Mouse (Mus musculus) forebrain, postnatal 0 days (tissue): Measurements from ENCODE around the gene Adamts17. TPM values are rescaled to one million over a fixed set of nuclear protein-coding genes. Genes with fewer than 3 reads are reported as not detected.

Experiments used
- ATAC-seq: fragments of 200-750 bp; cut with Nextera tagmentation; 2 replicates; pipeline ENCODE4 v1.8.0; 2017; ENCODE audit warnings: mild to moderate bottlenecking, moderate library complexity
- DNase-seq: peaks from one replicate; pipeline ENCODE4 v3.0.0-alpha.2; 2015
- H3K27ac ChIP-seq: fragments of 300-500 bp; sonication (generic); 2 replicates; pipeline ENCODE4 v1.5.1; 2014; ENCODE audit warnings: low read depth, mild to moderate bottlenecking, antibody characterized with exemption, low read length, moderate library complexity, mixed read lengths
- H3K27me3 ChIP-seq: fragments of 300-500 bp; sonication (generic); 2 replicates; pipeline ENCODE4 v1.6.1; 2014; ENCODE audit warnings: mild to moderate bottlenecking, low read length, mixed read lengths; ENCODE audit not compliant: insufficient read depth
- H3K36me3 ChIP-seq: fragments of 300-500 bp; sonication (generic); 2 replicates; pipeline ENCODE4 v1.6.1; 2014; ENCODE audit warnings: mild to moderate bottlenecking, moderate library complexity; ENCODE audit not compliant: insufficient read depth
- H3K4me1 ChIP-seq: fragments of 300-500 bp; sonication (generic); 2 replicates; pipeline ENCODE4 v1.6.1; 2014; ENCODE audit warnings: antibody characterized with exemption; ENCODE audit not compliant: insufficient read depth
- H3K4me2 ChIP-seq: fragments of 300-500 bp; sonication (generic); 2 replicates; pipeline ENCODE4 v1.6.1; 2014; ENCODE audit warnings: low read depth, mild to moderate bottlenecking, moderate library complexity
- H3K4me3 ChIP-seq: fragments of 300-500 bp; sonication (generic); 2 replicates; pipeline ENCODE4 v1.5.1; 2014; ENCODE audit warnings: low read depth, low read length, mixed read lengths
- H3K9ac ChIP-seq: fragments of 300-500 bp; sonication (generic); 2 replicates; pipeline ENCODE4 v1.6.1; 2014; ENCODE audit warnings: mild to moderate bottlenecking
- H3K9me3 ChIP-seq: fragments of 300-500 bp; sonication (generic); 2 replicates; pipeline ENCODE4 v1.6.1; 2016; ENCODE audit warnings: low read length
- CTCF ChIP-seq: sonication (generic); IDR thresholded peaks from 2 replicates; pipeline ENCODE4 v1.5.1; 2016; ENCODE audit warnings: antibody characterized with exemption, control low read depth, low read depth
- WGBS: fragments of 180-500 bp; shearing (Covaris S2); extraction: QIAGEN DNeasy Blood & Tissue Kit; methylation state at CpG from one replicate; pipeline ENCODE4 v1.1.7; 2014; 5-methylcytosine and 5-hydroxymethylcytosine counted together
- polyA plus RNA-seq: library from polyadenylated mRNA; unstranded; fragments of >200 nt; fragmentation: Nextera tagmentation; extraction: Ambion mirVana; gene quantifications from 2 replicates; pipeline ENCODE4 v1.2.1, GENCODE M21; 2015
- total RNA-seq: library from RNA; depleted of rRNA; stranded (reverse); fragments of >200 nt; gene quantifications from 2 replicates; pipeline ENCODE4 v1.2.3, GENCODE M21; 2014

The Adamts17 gene
- total and polyA plus RNA-seq, 2 experiments from 2014 or later: 4.1 to 12.6 TPM

DNA sequence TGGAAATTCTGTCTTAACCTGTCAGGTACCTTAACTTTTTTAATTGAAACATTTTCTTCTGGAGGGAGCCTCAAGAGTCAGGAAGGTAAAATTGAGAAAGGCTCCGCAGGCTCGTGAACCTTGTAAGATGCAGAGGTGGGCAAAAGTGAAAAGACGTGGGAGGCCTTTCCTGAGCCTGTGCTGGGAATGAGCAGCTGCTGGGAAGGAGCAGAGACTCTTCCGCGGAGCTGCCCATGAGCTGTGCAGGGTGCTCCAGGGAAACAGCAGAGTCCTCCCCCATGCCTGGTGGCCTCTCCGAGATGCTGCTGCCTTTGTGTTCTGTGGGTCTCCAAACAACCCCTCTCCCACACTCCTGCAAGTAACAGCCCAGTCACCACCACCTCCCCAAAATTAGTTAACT is 142.1 kb downstream of the Adamts17 start:
- Histone ChIP-seq H3K4me1 (no peaks in the 10 kb centered on the region), H3K27me3 (no peaks in the 10 kb centered on the region), H3K4me2 (no peak overlapping the region), H3K27ac (no peak overlapping the region), H3K4me3 (no peak overlapping the region), H3K9ac (no peak overlapping the region), H3K9me3 (no peaks in the 10 kb centered on the region), H3K36me3 (no peaks in the 10 kb centered on the region)
- WGBS: 87% methylated on average over 6 of the region's 6 CpGs
- ATAC-seq (no peak), DNase-seq (no peak)
- no peak for TF ChIP-seq CTCF

DNA sequence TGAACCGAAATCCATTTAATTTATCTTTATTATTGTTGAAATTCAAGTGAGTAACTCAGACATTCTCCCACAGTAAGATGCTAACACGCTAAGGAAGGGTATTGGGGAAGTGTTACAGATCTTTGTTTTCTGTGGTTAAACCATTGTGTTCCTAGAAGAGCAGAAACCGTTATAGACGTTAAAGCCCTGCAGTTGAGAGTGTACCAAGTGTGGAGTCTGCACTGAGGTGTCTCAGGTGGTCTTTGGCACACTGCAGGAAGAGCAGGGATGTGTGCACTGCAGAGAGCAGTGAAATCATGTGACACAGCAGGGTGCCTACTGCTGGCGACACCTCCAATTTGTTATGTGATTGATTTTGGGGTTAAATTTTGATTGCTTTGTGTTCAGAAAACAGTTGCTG is 142.5 kb downstream of the Adamts17 start:
- Histone ChIP-seq H3K36me3 (no peaks in the 10 kb centered on the region), H3K9me3 (no peaks in the 10 kb centered on the region), H3K27ac (no peak overlapping the region), H3K27me3 (no peaks in the 10 kb centered on the region), H3K4me3 (no peak overlapping the region), H3K4me2 (no peak overlapping the region), H3K9ac (no peak overlapping the region), H3K4me1 (no peaks in the 10 kb centered on the region)
- 72% methylated on average over 5 of the region's 5 CpGs for WGBS
- no peak for TF ChIP-seq CTCF
- no peak for DNase-seq
- no peak for ATAC-seq

DNA sequence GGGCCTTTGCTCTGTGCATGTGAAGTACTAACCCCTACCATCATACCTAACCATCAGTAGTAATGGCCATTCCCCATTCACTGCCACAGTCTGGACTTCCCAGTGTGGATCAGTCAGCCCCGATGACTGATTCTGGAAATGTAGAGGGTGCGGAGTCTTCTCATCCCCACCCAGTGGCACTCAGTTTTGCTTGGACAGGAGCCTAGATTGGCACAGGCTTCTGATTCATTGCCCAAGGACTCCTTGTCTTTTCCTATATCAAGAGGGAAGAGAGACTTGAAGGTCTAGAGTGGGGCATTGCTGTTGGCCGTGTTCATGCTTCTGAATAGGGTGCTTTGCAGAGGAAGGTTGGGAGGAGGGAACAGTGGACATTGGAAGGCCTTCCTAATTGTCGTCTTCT is 148.1 kb downstream of the Adamts17 start:
- no peak overlapping the region for H3K27ac ChIP-seq
- WGBS: 86% methylated on average over 4 of the region's 4 CpGs
- no peak overlapping the region for H3K4me2 ChIP-seq
- H3K9me3 ChIP-seq: no peaks in the 10 kb centered on the region
- H3K36me3 ChIP-seq: no peaks in the 10 kb centered on the region
- no peak overlapping the region for H3K4me3 ChIP-seq
- no peak for TF ChIP-seq CTCF
- no peak overlapping the region for H3K9ac ChIP-seq
- ATAC-seq (no peak), DNase-seq (no peak)
- no peaks in the 10 kb centered on the region for H3K27me3 ChIP-seq
- H3K4me1 ChIP-seq: no peaks in the 10 kb centered on the region

DNA sequence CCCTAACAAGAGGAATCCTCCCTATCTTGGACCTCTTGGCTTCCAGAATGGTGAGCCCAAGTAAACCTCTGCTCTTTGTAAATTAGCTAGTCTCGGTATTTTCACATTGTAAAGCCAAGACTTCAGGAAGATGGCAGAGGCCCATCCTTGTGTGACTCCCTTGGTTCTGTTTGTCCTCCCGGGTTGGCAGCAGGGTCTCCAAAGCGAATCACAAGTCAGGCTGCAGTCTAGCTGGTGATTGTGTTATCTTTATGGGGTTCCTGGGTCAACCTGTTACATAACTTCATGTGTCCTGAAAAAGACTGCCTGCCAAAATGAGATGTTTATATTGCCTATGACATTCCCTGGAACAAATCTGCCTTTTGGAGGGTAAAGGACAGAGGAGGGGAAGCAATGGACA is 148.9 kb downstream of the Adamts17 start:
- Histone ChIP-seq H3K4me3 (no peak overlapping the region), H3K4me2 (no peak overlapping the region), H3K9me3 (no peaks in the 10 kb centered on the region), H3K27ac (no peak overlapping the region), H3K36me3 (no peaks in the 10 kb centered on the region), H3K27me3 (no peaks in the 10 kb centered on the region), H3K9ac (no peak overlapping the region), H3K4me1 (no peaks in the 10 kb centered on the region)
- DNase-seq: no peak
- WGBS: 88% methylated on average over 3 of the region's 3 CpGs
- TF ChIP-seq CTCF: no peak
- no peak for ATAC-seq

DNA sequence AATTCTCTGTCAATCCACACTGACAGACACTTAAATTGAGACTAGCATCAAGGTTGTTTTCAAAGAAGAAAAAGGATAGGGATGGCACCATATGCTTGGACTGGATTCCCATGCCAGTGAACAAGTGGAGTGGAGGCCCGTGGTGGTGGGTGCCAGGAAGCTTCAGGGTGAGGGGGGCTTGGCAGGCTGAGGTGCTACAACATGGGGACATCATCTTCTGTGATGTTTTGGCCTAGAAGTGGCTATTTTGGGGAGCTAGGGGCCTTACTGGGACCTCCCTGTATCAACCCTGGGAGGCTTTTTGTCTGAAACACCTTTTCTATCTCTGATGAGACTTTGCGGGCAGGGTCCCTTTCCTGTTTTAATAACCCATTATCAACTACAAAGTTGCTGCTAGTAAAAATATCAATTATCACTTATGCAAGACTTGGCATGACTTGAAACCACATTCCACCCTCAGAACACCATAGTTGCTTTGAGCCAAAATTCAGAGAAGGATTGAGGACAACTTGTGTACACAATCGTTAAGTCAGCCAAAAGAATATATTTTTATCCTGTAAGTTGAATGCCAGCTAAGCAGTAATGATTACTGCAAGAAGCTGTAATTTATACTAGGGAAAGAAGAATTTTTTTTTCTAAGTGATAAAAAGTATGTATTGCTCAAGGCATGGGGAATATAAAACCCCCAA is 150.0 kb downstream of the Adamts17 start:
- 62% methylated on average over 3 of the region's 3 CpGs for WGBS
- ATAC-seq: peak; percentile 86
- TF ChIP-seq CTCF: no peak
- H3K4me3 ChIP-seq: no peak overlapping the region
- no peaks in the 10 kb centered on the region for H3K4me1 ChIP-seq
- no peak overlapping the region for H3K4me2 ChIP-seq
- H3K36me3 ChIP-seq: no peaks in the 10 kb centered on the region
- no peaks in the 10 kb centered on the region for H3K27me3 ChIP-seq
- H3K9ac ChIP-seq: no peak overlapping the region
- no peaks in the 10 kb centered on the region for H3K9me3 ChIP-seq
- H3K27ac ChIP-seq: no peak overlapping the region
- DNase-seq: peak; percentile 51

DNA sequence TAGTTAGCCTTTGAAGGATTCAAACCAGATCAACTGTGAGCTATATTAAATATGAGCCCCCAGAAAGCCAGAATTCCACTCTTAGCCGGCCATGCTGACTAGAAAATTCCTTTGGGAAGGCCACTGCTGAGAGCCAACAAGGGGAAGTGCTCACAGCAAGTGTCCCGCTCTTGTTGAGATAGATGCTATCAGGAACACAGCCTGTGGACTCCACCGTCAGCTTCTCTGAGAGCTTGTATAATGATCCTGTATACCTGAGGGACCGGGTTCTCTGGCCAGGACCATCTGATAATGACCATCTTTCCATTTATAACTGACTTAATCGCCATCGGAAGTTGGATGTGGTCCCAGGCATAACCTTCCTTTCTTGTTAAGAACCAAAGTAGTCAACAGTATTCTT is 159.3 kb downstream of the Adamts17 start:
- no peak for TF ChIP-seq CTCF
- whole genome bisulfite sequencing: 86% methylated on average over 6 of the region's 6 CpGs
- DNase-seq: no peak

DNA sequence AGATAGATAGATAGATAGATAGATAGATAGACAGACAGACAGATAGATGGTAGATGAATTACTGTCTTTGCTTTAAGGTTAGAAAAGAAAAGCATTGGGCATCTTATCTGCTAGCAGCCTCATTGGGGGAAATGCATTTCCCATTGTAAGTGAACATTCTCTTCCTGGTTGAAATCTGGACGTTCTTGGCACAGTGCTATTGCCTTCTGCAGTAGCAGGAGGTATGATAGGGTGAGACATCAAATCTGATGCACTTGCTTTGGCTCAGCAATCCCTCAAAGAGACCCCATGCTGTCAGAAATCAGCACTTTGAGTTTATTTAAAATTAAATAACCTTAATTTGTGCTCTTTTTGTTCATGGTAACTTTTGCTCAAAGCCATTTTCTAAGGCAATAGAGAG is 164.1 kb downstream of the Adamts17 start:
- Histone ChIP-seq H3K36me3 (no peaks in the 10 kb centered on the region), H3K27ac (no peak overlapping the region), H3K4me1 (no peaks in the 10 kb centered on the region), H3K4me2 (no peak overlapping the region), H3K9me3 (peaks cover 6% of the 10 kb centered on the region; the same call in 1 of the 2 replicates), H3K9ac (no peak overlapping the region), H3K27me3 (no peaks in the 10 kb centered on the region), H3K4me3 (no peak overlapping the region)
- no peak for TF ChIP-seq CTCF
- WGBS: 40% methylated on average over 1 of the region's 1 CpGs
- ATAC-seq (peak; percentile 76), DNase-seq (peak; percentile 59)

More for the DNA sequence above, 159.3 kb downstream of the Adamts17 start:
- no peak overlapping the region for H3K4me2 ChIP-seq
- no peaks in the 10 kb centered on the region for H3K36me3 ChIP-seq
- no peaks in the 10 kb centered on the region for H3K4me1 ChIP-seq
- H3K27ac ChIP-seq: no peak overlapping the region
- no peaks in the 10 kb centered on the region for H3K9me3 ChIP-seq
- no peak overlapping the region for H3K4me3 ChIP-seq
- no peaks in the 10 kb centered on the region for H3K27me3 ChIP-seq
- no peak overlapping the region for H3K9ac ChIP-seq
- no peak for ATAC-seq
